Mouse (Mus musculus) erythroid progenitor cell, adult 5-6 weeks (primary cell): Measurements from ENCODE around the gene H2-M10.2. TPM values are rescaled to one million over a fixed set of nuclear protein-coding genes. Genes with fewer than 3 reads are reported as not detected.
A peak's percentile ranks its signal among the peaks of the same experiment; 100 is the strongest.
"Not testable (repeated sequence)": the region's sequence is repeated elsewhere in the genome, so short reads cannot be mapped to it uniquely, and the experiment has no call there.

Source experiments
- ATAC-seq: replicated peaks from 2 replicates; pipeline ENCODE4 v1.8.0; 2016; ENCODE audit warnings: moderate number of reproducible peaks, mild to moderate bottlenecking, moderate TSS enrichment, inconsistent platforms; ENCODE audit not compliant: poor library complexity, low FRiP score, severe bottlenecking
- total RNA-seq, 2 experiments: library from RNA; stranded (forward) in 1 of 2; stranded (reverse) in 1 of 2; fragments of 150-400 nt in 1 of 2; fragments of 186-747, 209-891 nt in 1 of 2; gene quantifications; 2 replicates each; pipeline versions ENCODE4 v1.2.3 to v1.2.4; 2015 to 2017; ENCODE audit warnings: low replicate concordance in 2 of 2

H2-M10.2 gene
- total RNA-seq (2015; ENCODE audit: low replicate concordance) (not detected in 2 replicates), total RNA-seq (2017; ENCODE audit: low replicate concordance) (not detected in 2 replicates)

DNA sequence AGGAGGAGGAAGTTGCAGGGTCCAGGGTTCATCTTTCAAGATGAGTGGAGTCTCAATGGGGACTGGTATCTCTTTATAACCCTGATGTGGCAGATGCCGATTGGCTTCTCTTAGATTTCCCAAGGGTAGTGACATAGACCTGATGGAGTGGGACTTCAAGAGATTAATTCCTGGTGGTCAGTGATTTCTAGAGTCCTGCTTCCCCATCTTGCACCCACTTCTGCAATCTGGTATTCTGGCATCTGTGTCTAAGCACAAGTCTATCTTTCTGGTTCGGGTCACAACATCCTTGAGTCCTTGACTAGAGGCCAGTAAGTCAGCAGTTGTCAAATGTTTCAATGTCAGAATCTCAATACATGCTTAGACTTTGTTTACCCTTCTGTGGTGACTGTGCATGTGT, at the start of gene H2-M10.2:
Gene H2-M10.2, minus strand, starts transcription at position 101 of the 400 bp plus-strand sequence.
- no peak for ATAC-seq

DNA sequence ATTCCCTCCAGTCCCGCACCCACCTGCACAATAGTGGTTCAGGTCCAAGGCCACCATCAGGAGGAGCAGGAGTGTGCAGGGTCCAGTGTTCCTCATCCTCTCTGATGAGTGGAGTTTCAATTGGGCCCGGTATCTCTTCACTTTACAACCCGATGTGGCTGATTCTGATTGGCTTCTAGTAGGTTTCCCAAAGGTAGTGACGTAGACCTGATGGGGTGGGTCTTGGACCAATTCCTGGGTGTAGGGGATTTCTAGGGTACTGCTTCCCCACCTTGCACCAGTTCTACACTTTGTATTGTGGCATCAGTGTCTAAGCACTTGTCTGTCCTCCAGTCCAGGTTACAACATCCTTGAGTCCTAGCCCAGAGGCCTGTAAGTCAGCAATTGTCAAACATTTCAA, 39.8 kb upstream of the H2-M10.2 start, which contains the start of gene H2-M10.1:
Gene H2-M10.1, minus strand, starts transcription at position 101 of the 400 bp plus-strand sequence.
- no peak for ATAC-seq

DNA sequence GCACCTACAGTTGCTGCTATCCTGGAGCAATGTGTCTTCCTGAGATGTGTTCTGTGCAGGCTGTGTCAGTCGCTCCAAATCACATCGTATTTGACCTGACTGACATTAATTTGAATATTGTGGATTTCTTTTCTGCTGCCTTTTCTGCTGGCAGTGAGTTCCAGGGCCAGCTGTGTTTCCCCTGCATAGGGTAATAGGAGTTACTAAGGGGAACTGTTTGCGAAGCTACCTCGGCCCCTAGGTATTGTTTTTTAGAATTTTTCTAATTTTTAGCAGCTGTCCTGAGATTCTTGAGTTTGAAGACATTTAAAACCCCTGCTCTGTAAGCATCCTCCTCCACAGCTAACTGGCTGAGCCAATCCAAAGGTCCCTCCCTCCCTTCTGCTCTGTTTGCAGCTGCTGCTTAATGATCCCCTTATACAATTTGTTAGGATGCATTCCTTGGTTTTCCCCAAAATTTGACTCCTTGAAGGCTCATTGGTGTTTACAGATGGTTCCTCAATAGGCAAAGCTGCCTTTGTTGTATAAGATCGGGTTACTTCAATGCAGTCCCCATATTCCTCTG, 29.5 kb upstream of the H2-M10.2 start:
- no peak for ATAC-seq

- peak; percentile 25 for ATAC-seq
Observed at GRCm38 (mm10) chr17:36315041-36315688, 28.9 kb upstream of the H2-M10.2 start.

DNA sequence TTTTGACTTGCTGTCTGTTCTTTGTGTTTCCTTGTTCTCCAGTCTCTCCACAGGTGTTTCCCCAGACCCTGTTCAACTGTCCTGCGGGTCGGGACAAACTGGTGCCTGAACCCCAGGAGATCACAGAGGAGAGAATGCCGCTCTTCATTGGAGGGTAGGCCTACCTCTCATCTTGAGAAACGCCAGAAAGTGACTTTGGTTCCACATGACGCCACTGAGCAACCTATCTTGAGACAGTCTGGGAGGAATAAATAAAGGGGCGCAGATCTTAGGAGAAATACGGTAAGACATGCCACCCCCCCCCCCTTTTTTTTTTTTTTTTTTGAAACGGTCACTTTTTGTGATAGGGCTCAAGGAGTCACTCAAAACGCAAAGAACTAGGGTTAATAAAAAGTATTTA, 28.2 kb upstream of the H2-M10.2 start:
- ATAC-seq: no peak

DNA sequence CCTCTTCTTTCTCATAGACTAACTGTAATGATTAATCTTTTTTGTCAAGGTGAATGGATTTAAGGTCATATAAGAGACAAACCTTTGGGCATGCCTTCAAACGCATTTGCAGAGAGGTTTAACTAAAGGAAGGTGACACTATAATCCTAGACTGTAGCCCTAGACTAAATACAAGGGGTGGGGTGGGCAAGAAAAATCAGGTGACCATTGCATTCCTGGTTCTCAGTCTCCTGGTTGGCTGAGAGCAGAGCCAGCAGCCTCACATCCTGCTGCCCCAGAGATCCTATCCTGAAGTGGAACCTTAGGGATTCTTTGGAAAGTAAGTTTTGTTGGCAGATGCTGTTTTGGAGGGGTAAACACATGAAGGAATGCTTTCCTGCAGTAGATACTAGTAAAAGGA, 23.0 kb upstream of the H2-M10.2 start:
- no peak for ATAC-seq

DNA sequence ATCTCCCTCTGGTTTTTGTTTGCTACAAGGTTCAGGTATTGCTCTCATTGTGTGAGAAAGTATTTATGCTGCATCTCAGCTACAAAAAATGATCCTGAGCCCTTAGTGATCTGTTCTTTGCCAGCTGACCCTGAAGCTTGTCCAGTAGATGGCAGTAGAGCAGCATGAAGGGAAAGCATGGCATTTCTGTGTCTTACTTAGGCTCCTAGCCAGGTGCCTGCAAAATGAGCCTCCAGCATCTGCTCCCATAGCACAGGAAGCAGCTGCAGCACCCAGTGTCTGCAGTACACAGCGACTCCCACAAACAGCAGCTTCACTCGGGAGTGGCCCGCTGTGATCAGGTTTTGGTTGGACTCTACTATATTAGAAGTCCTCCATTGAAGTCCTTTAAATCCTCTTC, 22.6 kb upstream of the H2-M10.2 start:
- not testable (repeated sequence) for ATAC-seq

DNA sequence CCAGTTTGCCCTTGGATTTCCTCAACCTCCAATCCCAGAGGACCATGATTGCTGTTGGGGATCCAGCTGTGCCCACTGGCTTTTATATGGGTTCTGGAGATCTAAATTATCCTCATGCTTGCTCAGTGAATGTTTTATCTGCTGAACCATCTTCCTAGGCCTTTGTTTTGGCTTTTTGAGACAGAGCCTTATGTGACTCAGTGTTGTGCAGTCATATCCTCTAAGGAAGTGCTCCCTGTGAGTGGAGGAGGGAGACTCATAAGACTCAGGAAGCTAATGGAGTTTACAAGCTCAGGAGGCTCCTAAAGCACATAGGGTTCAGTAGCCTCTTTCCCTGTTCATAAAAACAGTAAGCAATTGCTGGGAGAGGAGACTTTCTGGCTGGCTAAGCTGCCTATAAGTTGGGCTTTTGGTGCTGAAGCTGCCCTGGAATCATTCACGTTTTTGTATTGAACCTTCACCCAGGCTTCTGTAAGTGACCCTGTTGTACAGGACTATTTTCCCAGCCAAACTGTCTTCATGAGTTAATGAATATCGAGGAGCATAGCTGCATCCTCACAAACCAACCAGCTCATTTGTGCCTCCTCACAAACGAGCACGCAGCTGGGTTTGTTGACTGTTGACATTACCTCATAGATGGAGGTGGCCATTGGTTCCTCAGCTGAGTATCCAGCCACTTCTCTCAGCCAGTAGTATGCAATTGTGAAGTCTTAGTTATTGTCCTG, 4.6 kb downstream of the H2-M10.2 start:
- no peak for ATAC-seq

DNA sequence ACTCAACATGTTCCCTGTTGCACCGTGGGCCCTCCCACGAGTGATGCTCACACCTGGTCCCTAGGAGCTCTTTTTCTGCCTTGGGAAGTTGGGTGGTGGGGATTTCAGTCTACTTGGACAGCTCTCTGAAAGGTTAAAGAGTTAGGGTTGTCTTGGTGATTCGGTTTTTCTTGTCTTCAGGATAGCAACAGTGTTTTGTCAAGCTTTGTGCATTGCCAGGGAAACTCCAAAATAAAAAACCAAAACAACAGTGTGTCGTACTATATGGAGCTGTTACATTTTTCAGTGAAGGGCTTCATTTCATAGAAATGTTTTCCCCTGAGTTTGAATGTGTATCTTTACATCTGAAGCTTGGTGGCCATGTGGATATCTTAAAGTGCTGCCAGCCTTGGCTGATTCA, 11.5 kb downstream of the H2-M10.2 start:
- ATAC-seq: no peak

GRCm38 (mm10) chr17:36273796-36274195, 12.5 kb downstream of the H2-M10.2 start:
- no peak for ATAC-seq

DNA sequence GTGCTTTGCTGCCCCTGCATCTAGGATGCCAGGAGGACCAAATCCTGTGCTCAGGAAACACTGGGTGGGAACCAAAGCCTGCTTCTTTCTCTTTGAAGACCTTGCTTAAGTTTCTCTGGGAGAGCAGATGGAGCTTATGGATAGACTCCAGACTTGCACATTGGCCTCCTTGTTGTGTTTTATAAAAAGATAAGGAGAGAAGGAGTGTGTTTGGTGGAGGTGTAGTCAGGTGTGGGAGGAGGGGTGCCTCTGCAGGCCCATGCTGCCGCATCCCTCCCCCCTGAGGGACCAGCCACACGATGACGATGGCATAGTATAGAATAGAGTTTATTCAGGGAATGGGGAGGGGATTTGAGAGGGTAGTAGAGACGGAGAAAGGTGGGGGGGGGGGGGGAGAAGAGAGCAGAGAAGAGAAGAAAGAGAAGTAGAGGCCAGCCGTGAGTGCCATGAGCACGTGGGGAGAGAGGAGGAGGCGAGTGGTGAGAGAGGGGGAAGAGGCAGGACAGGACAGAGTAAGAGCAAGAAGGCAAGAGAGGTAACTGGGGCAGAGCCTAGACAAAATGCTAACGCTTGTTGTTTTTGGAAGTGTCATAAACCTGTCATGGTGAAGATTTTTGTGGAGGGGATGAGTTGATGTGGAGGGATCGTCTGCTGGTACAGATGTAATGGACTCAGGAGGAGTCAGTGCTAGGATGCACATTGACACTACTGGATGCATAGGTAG, 13.5 kb downstream of the H2-M10.2 start:
- ATAC-seq: no peak

- ATAC-seq: peak; percentile 79
Observed at GRCm38 (mm10) chr17:36271586-36272256, 14.6 kb downstream of the H2-M10.2 start, which contains the start of gene Trim39. TSS of gene Trim39 (minus strand) at chr17:36272247.

GRCm38 (mm10) chr17:36270956-36271585, 15.2 kb downstream of the H2-M10.2 start:
- peak; percentile 88 for ATAC-seq

DNA sequence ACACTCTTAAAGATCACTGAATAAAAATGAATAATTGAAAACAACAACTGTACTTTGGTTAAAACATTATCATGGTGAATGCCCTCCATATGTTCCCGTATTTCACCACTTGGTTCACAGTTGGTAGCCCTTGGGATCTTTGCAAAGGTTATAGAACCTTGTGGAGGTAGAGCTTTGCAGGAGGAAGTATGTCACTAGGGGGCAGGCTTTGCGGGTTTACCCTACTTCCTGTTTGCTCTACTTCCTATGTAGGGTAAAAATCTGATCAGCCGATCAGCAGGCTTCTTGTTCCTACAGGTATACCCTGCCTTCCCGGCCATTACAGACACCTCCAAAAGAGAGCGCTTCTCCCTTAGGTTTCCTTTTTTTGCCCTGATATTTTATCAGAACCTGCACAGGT, 20.5 kb downstream of the H2-M10.2 start:
- ATAC-seq: no peak

GRCm38 (mm10) chr17:36264273-36264925, 21.9 kb downstream of the H2-M10.2 start:
- ATAC-seq: no peak

- ATAC-seq: no peak
Observed at GRCm38 (mm10) chr17:36261511-36262166, 24.7 kb downstream of the H2-M10.2 start.

- no peak for ATAC-seq
Observed at GRCm38 (mm10) chr17:36257969-36258368, 28.3 kb downstream of the H2-M10.2 start, which contains the start of gene Rpp21. TSS of gene Rpp21 (minus strand) at chr17:36258069.
